Mouse (Mus musculus) telencephalon, adult 2 months (tissue): ENCODE results near the gene Zfp790.
A peak's percentile ranks its signal among the peaks of the same experiment; 100 is the strongest.
"Not testable (repeated sequence)": the region's sequence is repeated elsewhere in the genome, so short reads cannot be mapped to it uniquely, and the experiment has no call there.

Experiments
- DNase-seq: peaks from one replicate; pipeline ENCODE4 v3.0.0-alpha.2; 2011; ENCODE audit warnings: low read depth, low spot score

Zfp790 gene

DNA sequence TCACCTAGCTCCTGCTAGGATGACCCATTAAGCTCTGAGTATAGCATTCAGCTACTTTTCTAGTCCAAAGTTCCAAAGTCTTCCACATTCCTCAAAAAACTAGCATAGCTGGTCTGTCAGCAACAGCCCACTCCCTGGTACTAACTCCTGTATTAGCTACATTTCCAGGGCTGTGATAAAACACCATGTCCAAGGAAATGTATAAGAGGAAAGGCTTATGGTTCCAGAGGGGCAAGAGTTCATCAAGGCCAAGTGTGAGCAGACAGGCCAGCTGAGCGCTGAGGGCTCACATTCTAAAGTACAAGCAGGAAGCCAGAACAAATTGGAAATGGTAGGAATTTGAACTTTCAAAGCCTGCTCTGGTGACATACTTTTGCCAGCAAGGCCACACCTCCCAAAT, 26.2 kb downstream of the Zfp790 start:
- DNase-seq: no peak

DNA sequence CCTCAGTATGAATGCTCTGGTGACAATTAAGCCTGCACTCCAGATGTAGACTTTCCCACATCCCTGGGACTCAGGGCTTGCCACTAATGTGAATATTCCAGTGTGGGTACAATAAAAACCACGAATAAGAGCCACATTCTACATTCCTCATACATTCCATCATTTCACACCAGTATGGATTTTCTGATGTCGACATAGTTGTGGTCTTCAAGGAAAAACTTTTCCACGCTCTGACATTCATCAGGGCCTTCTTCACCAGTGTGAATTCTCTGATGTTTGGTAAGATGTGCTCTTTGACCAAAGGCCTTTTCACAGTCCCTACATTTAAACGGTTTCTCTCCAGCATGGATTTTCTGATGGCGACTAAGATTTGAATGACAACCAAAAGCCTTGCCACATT, 28.7 kb downstream of the Zfp790 start:
- no peak for DNase-seq

DNA sequence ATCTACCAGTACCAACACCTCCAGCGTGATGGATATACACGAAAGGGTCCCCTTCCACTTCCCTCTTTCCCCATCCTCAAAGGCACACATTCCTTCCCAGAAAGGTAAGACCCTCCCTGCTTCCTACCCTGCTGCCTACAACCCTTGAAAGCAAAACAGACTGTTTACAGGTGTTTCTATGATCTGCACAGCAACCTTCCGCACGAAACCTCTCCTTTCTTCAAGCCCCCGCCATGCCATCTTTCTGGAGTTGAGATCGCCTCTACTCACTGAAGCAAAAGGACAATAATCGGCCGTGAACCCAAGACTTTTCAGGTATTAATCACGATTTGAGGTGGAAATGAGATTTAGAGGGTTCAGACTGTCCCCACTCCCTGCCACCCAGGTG, 36.9 kb downstream of the Zfp790 start:
- DNase-seq: no peak

DNA sequence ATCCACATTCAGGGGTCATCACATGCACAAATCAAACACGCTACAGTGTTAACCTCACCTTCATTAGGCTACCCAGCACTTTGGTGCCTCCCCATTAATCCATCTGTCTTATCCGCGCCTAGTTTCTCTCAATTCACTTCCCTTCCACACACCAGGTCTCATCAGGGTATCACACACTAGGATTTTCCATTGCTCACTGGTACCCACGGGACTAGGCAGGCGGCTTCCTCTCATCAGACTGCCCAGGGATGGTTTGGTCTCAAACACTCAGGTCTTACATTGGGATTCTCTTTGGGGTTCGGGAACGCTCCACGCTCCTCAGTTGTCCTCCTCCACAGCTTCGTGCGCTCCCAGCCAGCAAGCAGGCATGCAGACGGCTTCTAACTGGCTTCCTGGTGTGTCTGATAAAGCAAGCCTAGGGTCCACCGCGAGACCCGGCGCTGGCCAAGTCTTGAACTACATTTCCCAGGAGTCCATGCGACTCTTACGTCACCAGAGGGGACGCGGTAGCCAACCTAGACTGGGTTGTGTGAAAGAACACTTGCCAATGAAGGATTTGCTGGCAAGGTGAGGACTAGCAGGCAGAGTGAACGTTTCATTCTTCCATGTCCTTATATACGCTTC, 37.4 kb downstream of the Zfp790 start, which contains the start of gene Zfp940:
Gene Zfp940, minus strand, starts transcription at position 451 of the 624 bp plus-strand sequence.
- peak; percentile 92 for DNase-seq

DNA sequence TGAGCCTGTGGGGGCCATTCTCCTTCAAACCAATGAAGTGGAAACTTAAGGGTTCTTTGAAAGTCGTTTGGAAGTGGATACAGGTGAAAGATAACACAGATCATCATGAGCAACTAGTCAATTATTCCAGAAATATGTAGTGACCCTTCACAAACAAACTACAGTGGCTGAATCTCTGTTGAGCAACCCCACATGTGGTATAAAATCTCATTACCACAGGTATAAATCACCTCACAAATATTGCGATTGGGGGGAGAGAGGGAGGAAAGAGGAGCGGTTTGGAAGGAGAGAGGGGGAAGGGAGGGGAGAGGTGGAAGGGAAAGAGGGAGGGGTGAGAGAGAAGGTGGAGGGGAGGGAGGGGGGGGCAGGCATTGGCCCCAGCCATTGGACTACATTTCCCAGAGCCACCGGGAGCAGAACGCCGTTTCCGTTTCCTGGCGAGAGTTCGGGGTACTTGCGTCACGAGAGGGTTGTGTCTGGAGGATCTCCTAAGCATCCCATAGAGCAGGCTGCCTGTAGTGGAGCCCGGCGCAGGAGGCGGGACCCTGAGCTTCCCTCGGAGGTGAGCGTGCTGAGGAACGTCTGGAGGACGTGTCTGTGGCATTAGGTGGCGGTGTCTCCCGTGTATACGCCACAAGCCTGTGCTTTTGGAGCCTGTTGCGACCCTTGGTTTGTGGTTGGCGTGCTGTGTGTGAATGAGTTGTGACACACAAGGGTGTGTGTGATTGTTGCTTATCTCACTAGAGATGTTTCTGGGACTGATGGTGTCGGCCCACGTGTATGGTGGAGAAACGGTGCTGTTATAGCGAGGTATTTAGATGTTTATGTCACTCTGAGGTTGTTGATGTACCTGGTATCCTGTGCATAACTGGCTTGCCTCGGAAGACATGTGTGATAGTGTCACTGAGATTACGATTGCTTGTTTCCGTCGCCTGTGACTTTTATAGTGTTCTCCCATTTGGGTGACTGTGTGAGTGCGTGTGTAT, 43.9 kb downstream of the Zfp790 start, which contains the start of gene Zfp420:
Gene Zfp420, plus strand, starts transcription at position 448 of the 986 bp plus-strand sequence.
- DNase-seq: peak; percentile 95

DNA sequence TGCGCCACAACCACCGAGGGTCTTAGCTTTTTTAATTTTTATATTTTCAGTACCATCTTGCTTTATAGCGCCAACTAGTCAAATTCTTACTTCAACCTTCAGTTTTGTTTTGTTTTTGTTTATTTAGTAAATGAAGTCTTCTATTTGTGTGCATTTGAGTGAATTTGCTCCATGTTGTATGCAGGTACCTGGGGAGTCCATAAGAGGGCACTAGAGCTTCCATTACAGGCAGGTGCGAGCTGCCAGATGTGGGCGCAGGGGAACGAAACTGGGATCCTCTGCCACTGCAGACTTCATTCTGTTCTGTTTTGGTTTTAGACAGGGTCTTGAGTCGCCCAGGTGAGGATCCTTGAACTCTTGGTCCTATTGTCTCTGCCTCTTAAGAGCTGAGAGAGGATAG, 45.7 kb downstream of the Zfp790 start:
- DNase-seq: no peak

DNA sequence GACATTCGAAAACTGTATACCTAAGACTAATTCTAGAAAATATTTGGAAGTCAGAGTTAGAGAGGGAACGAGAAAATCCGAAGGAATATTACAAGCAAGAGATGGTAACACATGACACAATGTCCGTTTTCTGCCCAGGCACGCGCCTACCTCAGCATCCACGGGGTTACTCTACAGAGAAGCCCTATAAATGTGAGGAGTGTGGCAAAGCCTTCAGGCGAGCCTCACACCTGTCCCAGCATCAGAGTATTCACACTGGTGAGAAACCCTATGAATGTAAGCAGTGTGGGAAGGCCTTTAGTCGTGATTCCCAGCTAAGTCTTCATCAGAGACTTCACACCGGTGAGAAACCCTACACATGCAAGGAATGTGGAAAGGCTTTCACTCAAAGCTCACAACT, 58.3 kb downstream of the Zfp790 start:
- no peak for DNase-seq

DNA sequence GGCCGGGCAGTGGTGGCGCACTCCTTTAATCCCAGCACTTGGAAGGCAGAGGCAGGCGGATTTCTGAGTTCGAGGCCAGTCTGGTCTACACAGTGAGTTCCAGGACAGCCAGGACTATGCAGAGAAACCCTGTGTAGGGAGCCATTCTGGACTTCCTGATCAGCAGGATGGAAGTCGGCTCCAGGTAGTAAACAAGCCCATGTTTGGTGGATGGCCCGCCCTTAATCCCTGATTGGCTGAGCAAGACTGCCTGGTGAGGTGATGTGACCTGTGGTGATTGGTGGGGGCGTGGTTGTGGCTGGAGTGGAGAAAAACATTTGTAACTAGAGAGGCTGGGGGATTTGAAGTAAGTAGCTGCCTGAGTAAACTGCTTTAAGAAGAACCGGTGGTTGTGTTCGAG, 61.6 kb downstream of the Zfp790 start:
- DNase-seq: not testable (repeated sequence)

DNA sequence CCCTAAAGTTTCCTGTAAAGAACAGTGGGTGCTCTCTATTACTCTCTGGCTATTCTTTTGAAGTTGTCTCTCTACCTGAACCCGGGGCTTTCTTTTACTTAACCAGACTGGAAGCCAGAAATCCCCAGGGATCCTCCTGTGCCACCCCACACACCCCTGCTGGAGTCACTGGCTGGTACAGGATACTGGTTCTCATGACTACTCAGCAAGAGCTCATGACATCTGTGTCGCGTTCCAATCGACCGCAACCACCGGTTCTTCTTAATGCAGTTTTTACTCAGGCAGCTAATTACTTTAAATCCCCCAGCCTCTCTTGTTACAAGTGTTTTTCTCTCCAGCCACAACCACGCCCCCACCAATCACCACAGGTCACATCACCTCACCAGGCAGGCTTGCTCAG, 64.1 kb downstream of the Zfp790 start:
- no peak for DNase-seq
